Mouse (Mus musculus): ENCODE measurements around the gene Fam184b. TPM values are rescaled to one million over a fixed set of nuclear protein-coding genes. Genes with fewer than 3 reads are reported as not detected.

The Fam184b gene
- polyA plus RNA-seq, 1 experiment from 2014 or later, result not detected

DNA sequence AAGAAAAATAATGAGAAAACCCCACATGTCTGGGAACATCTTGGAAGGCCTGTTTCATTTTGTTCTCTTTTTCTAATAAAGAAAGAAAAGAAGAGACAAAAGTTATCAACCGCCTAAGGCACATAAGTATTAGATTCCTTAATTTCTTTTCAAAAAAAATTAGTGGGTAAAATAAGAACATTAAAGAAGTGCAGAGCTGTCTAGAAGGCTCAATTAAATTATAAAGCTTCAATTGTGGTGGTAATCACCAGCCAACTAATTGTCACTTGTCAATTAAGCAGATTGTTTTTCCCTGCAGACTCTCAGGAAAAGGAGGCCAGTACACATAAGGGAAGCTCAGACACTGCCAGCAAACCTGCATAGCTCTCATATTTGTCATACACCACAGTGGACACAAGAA, 73.6 kb downstream of the Fam184b start:
- Histone ChIP-seq H3K36me3 (ENCODE audit: inconsistent target) (no peaks in the 10 kb centered on the region), H3K79me2 (ENCODE audit: inconsistent target) (no peaks in the 10 kb centered on the region), H3K27ac (no peak overlapping the region), H3K4me3 (ENCODE audit: inconsistent target) (no peak overlapping the region)
- 100% methylated on average over 1 of the region's 1 CpGs for WGBS (ENCODE audit: missing documents)

DNA sequence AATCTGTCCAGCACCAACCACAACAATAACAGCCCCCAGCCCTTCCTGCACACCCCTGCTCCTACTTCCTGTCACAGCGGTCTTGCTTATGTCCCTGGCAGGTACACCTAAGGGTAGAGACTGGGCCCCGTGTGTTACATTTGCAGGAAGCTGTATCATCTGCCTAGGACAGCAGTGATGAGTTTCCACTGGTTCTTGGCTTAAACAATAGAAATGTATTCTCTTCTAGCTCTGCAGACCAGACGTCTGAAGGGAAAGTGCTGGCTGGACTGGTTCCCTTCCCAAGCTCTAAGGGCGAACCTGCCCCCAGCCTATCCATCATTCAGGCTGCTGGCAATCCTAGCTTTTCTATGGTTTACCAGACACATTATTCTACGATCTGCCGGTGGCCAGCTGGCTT, 75.4 kb downstream of the Fam184b start:
- no peak overlapping the region for H3K27ac ChIP-seq
- no peak overlapping the region for H3K4me3 ChIP-seq (ENCODE audit: inconsistent target)
- WGBS (ENCODE audit: missing documents), result 33% methylated on average over 6 of the region's 6 CpGs
- H3K79me2 ChIP-seq (ENCODE audit: inconsistent target), result no peaks in the 10 kb centered on the region
- no peaks in the 10 kb centered on the region for H3K36me3 ChIP-seq (ENCODE audit: inconsistent target)

DNA sequence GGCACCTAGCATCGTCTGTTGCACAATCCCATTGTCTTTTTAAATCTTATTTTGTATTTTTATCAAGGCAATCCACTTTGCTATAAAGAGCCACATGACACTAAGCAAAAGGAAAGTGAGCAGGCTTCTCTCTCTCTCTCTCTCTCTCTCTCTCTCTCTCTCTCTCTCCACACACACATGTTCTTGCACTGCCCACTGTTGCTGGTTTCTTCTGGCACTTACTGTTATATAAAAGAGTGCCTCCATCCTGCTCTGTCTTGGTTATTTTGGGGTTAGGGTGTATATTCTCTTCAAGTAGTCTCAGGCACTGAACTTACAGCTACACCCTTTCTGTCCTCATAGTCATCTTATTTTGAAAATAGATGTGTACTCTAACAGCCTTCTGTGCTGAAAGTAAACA, 89.8 kb downstream of the Fam184b start:
- Histone ChIP-seq H3K79me2 (ENCODE audit: inconsistent target) (no peaks in the 10 kb centered on the region), H3K36me3 (ENCODE audit: inconsistent target) (no peaks in the 10 kb centered on the region), H3K4me3 (ENCODE audit: inconsistent target) (no peak overlapping the region), H3K27ac (no peak overlapping the region)
- 100% methylated on average over 1 of the region's 1 CpGs for WGBS (ENCODE audit: missing documents)

DNA sequence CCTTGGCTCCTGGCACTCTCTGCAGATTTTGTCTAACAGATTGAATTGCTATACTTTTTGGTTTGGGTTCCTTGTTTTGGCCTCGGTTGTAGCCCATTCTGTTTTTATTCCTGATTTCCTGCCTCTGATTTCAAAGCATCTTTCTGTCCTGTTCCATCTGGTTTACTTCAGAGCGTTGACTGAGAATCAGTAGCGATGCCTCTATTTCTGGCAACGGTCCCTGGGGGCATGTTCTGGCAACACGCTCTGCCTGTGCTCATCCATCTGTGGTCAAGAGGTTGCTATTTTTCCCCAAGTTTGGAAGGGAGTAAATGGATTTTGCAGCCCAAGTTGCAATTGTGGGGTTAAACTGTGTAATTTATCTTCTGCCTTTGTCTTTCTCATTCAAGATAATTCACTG, 96.0 kb downstream of the Fam184b start:
- H3K79me2 ChIP-seq (ENCODE audit: inconsistent target), result no peaks in the 10 kb centered on the region
- H3K27ac ChIP-seq, result no peak overlapping the region
- no peaks in the 10 kb centered on the region for H3K36me3 ChIP-seq (ENCODE audit: inconsistent target)
- no peak overlapping the region for H3K4me3 ChIP-seq (ENCODE audit: inconsistent target)
- 86% methylated on average over 5 of the region's 5 CpGs for WGBS (ENCODE audit: missing documents)

DNA sequence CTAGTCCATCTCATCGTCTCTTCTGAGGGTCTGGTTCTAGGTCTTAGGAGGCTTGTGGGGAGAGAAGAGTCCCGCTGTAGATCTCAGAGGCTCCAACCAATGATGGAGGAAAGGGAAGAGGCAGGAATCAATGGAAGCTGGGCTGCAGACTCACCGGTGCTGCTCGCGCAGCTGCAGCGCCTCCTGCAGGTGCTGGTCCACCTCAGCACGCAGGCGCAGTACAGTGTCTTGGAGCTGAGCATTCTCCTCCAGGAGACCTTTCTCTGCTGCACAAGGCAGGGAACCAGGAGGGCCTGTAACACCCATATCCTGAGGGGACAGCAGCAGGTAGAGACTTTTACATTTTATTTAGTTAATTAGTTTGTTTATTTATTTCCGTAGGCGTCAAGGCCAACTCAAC, 99.9 kb downstream of the Fam184b start:
- no peaks in the 10 kb centered on the region for H3K79me2 ChIP-seq (ENCODE audit: inconsistent target)
- H3K4me3 ChIP-seq (ENCODE audit: inconsistent target), result no peak overlapping the region
- no peak overlapping the region for H3K27ac ChIP-seq
- H3K36me3 ChIP-seq (ENCODE audit: inconsistent target), result no peaks in the 10 kb centered on the region
- 68% methylated on average over 10 of the region's 10 CpGs for WGBS (ENCODE audit: missing documents)

DNA sequence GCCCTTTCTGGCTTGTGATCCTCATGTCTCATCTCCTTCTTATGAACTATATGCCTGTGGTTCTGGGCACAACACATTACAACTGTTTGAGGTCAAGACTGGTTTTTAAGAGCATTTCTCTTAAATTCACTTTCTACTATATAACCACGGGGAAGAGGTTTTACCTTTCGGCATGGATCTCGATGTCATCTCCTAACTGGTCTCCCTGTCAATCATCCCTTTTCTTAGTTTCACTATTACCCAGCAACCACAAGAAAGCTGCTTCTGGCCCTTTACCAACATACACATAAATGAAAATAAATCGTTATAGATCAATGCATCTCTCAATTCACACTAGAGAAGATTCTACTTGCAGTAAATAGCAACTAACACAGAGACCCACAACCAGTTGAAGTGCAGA, 104.2 kb downstream of the Fam184b start:
- no peaks in the 10 kb centered on the region for H3K36me3 ChIP-seq (ENCODE audit: inconsistent target)
- no peak overlapping the region for H3K27ac ChIP-seq
- WGBS (ENCODE audit: missing documents), result 36% methylated on average over 4 of the region's 4 CpGs

DNA sequence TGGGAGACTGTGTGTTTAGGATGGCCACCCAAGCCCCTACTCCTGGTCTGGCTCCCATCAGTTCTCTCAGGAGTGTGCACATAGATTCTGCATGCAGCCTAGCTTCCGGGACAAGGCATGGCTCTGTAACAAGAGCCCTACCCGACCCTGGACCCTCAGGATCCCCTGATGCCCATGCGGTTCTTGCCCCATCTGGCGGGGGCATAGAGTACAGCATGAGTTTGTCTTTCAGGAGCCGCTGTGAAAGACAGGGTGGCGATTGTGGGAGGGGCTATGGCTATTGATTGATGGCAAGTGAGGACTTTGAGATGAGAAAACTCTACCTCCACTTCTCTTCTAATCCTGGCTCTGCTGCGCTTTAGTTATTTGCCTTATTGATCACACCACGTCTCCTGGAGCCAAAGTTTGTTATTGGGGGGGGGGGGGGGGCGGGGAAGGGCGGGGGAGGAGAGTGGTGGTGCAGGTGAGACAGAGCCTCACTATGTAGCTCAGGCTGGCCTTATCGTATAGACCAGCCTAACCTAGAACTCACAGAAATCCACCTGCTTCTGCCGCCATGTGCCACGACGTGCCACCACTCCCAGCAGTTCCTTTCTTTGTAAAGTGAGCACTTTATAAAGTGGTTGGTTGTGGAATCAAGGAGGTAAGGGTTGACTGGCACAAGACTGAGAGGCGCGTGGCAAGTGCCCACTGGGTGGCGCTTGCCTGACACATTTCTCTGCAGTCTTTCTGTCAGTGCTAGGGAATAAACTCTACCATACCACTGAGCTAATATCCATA, 104.9 kb downstream of the Fam184b start:
- no peaks in the 10 kb centered on the region for H3K79me2 ChIP-seq (ENCODE audit: inconsistent target)
- WGBS (ENCODE audit: missing documents), result 8% methylated on average over 17 of the region's 17 CpGs
- H3K27ac ChIP-seq, result no peak overlapping the region
- no peak overlapping the region for H3K4me3 ChIP-seq (ENCODE audit: inconsistent target)
- H3K36me3 ChIP-seq (ENCODE audit: inconsistent target), result no peaks in the 10 kb centered on the region

More for the DNA sequence above, 104.2 kb downstream of the Fam184b start:
- Histone ChIP-seq H3K4me3 (ENCODE audit: inconsistent target) (no peak overlapping the region), H3K79me2 (ENCODE audit: inconsistent target) (no peaks in the 10 kb centered on the region)

DNA sequence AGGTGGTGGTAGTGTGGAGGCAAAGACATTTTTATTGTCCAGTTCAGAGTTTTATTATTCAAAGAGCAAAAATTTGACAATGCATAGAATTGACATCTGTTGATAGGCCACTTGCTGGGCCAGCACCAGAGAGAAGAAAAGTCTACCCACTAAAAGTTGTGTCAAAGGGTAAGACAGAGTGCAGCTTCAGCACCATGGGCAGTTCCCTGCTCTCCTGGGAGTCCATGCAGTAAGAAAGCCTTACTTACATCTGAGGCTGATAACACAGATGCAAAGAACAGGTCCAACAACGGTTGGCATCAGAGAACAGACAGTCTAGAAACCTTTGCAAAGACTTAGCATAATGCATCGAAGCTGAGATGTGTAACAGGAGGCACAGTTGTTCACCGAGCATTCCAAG, 109.7 kb downstream of the Fam184b start:
- no peak overlapping the region for H3K27ac ChIP-seq
- no peak overlapping the region for H3K4me3 ChIP-seq (ENCODE audit: inconsistent target)
- H3K79me2 ChIP-seq (ENCODE audit: inconsistent target), result no peaks in the 10 kb centered on the region
- WGBS (ENCODE audit: missing documents), result 94% methylated on average over 3 of the region's 3 CpGs
- H3K36me3 ChIP-seq (ENCODE audit: inconsistent target), result peaks cover 42% of the 10 kb centered on the region

DNA sequence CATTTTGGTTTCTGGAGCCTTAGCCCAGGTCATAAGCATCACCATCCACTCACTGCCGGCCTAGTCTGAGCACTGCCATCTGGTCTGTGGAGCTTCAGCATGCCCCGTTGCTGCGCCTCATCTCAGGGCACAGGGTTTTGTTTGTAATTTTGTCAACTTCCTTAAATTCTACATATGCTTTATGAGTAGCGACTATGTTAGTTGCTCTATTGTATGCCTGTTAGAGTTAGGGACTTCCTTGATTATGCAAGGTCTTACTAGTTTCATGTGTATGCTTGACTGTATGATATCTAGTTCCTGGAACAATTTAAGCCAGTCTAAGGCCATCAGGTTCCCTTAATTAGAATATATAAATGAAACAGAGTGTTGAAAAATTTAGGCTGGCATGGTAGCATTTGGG, 113.1 kb downstream of the Fam184b start:
- H3K4me3 ChIP-seq (ENCODE audit: inconsistent target), result no peak overlapping the region
- 60% methylated on average over 4 of the region's 4 CpGs for WGBS (ENCODE audit: missing documents)
- H3K79me2 ChIP-seq (ENCODE audit: inconsistent target), result peaks cover 29% of the 10 kb centered on the region
- H3K36me3 ChIP-seq (ENCODE audit: inconsistent target), result peaks cover 42% of the 10 kb centered on the region
- no peak overlapping the region for H3K27ac ChIP-seq

DNA sequence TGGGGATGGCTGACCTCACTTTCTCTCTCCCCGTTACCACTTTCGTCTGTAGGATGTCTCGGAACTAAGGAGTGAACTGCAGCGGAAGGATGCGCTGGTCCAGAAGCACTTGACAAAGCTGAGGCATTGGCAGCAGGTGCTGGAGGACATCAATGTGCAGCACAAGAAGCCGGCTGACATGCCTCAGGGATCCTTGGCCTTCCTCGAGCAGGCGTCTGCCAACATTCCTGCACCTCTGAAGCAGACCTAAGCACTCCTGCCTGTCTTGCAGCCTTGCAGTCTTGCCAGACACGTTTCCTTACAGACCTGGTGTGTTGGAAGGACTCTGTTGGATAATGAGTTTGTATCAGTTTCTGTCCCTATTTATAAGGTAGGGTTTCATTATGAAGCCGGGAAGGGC, 114.3 kb downstream of the Fam184b start:
- Histone ChIP-seq H3K79me2 (ENCODE audit: inconsistent target) (peaks cover 41% of the 10 kb centered on the region), H3K36me3 (ENCODE audit: inconsistent target) (peaks cover 42% of the 10 kb centered on the region)

DNA sequence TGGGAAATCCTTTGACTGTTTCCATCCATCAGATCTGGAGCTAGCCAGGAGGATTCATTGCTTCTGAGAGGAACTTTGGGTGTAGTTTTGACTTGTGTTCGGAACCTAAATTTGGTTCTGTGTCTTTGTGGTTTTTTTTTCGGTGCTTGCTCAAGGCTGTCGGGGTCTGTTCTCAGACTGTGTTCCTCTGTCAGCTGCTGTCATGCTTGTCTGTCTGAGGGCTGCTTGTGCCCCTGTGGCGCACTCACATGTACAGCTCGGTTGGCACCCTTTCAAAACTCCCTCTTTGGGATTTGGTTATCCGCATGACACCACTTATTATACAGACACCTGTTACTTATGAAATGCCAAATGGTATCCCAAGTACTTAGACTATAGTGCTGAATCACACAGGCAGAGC, 117.8 kb downstream of the Fam184b start:
- no peak overlapping the region; the same call in 1 of the 2 replicates for H3K4me3 ChIP-seq (ENCODE audit: inconsistent target)
- peaks cover 41% of the 10 kb centered on the region for H3K79me2 ChIP-seq (ENCODE audit: inconsistent target)
- H3K36me3 ChIP-seq (ENCODE audit: inconsistent target), result peaks cover 15% of the 10 kb centered on the region; the same call in 1 of the 2 replicates
- H3K27ac ChIP-seq, result no peak overlapping the region
- WGBS (ENCODE audit: missing documents), result 74% methylated on average over 6 of the region's 6 CpGs

More for the DNA sequence above, 114.3 kb downstream of the Fam184b start:
- no peak overlapping the region for H3K4me3 ChIP-seq (ENCODE audit: inconsistent target)
- WGBS (ENCODE audit: missing documents), result 91% methylated on average over 6 of the region's 10 CpGs
- no peak overlapping the region for H3K27ac ChIP-seq

DNA sequence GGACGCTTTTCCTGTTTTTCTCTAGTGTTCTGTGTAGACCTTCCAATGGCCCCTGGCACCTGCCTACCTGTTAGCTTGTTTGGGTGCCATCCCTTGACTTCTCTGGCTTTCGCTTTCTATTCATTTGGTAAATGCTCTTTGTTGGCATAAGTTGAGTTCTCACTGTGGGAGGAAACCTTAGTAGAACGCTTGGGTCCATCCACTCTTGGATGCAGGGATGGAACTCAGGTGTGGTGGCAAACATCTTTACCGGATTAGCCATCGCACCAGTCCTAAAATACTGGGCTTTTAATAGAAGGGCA, 118.7 kb downstream of the Fam184b start:
- Histone ChIP-seq H3K4me3 (ENCODE audit: inconsistent target) (peak overlapping the region; percentile 99), H3K36me3 (ENCODE audit: inconsistent target) (peaks cover 9% of the 10 kb centered on the region; the same call in 1 of the 2 replicates), H3K79me2 (ENCODE audit: inconsistent target) (peaks cover 41% of the 10 kb centered on the region), H3K27ac (peak overlapping the region; percentile 62)
- 0% methylated on average over 5 of the region's 5 CpGs for WGBS (ENCODE audit: missing documents)

DNA sequence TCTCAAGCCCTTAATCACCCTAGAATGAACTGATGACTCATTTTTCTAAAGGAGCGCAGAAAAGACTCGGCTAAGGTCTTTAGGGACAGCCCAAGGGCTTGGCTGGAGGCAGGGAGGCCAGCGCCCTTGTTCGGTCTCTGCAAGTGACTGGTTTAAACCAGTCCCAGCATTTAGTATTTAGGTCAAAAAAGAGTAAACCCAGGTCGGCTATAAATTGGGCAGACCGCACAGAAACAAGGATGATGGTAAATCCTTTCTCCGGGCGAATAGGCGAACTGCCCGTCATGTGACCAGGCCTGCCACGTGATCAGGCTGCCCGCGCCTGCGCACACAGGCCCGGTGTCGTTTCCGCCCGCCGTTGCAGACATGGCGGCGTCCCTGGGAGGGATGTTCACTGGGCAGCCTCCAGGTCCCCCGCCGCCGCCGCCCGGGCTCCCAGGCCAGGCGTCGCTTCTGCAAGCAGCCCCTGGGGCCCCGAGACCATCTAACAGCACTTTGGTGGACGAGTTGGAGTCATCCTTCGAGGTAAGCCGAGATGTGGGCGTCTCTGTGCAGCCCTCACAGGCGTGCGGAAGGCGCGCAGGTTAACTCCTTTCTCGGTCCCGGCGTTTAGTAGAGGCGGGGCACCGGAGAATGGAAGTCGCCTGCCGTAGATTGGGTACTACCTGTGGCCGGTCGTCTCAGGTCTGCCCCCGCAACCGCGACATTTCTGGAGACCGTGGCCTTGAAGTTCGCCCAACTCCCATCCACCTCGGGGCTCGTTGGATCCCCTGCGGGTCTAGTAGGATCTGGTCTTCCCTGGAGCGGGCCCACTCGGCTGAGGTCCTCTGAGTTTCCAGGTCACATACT, 119.2 kb downstream of the Fam184b start, which contains the start of gene Med28:
TSS of gene Med28 (plus strand) at position 270 of the 849 bp plus-strand sequence.
- Histone ChIP-seq H3K27ac (peak within 1 kb of the TSS; percentile 62), H3K4me3 (ENCODE audit: inconsistent target) (peak within 1 kb of the TSS; percentile 99), H3K36me3 (ENCODE audit: inconsistent target) (peaks cover 5% of the 10 kb centered on the region; the same call in 1 of the 2 replicates), H3K79me2 (ENCODE audit: inconsistent target) (peaks cover 41% of the 10 kb centered on the region)
- 2% methylated on average over 56 of the region's 56 CpGs for WGBS (ENCODE audit: missing documents)

DNA sequence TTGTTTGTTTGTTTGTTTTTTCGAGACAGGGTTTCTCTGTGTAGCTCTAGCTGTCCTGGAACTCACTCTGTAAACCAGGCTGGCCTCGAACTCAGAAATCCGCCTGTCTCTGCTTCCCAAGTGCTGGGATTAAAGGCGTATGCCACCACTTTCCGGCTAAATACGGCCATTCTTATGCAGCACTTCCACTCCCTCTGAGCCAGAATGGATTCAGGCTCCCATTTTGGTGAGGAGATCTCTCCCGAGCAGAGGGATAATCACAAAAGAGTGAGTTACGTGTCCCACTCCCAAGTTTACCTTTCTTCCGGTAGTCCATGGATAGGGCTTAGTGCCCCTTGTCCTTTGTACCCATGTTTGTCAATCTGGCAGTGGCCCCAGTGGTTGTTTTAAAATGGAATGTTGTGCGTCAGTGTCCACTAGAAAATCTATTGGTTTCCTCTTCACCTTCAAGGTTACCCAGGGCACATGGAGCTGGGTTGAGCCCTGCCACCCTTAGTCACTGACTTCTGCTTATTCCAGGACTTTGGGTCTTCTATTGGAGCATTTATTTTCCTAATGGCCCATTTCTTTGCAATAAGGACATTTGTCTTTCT, 124.2 kb downstream of the Fam184b start:
- peaks cover under 1% of the 10 kb centered on the region for H3K79me2 ChIP-seq (ENCODE audit: inconsistent target)
- H3K36me3 ChIP-seq (ENCODE audit: inconsistent target), result peaks cover 21% of the 10 kb centered on the region
- H3K27ac ChIP-seq, result no peak overlapping the region
- WGBS (ENCODE audit: missing documents), result 95% methylated on average over 10 of the region's 10 CpGs
- no peak overlapping the region for H3K4me3 ChIP-seq (ENCODE audit: inconsistent target)

DNA sequence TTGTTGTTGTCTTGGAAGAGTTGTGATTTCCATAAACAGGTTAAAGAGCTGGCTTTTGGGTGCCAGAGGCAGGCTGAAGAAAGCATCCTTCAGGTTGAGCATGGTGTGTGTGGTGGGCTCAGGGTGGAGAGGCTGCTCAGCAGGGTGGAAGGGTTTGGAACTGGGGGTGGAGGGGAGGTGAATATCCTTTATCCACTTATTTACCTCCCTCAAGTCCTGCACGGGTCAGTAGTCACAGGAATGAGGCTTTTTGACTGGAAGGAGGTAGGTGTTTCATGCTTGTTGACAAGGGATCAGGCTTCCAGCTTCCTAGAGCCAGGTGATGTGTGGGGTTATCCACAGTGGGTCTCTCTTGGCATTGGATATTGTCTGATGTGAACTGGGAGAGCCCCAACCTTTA, 124.8 kb downstream of the Fam184b start:
- 100% methylated on average over 1 of the region's 1 CpGs for WGBS (ENCODE audit: missing documents)
- Histone ChIP-seq H3K4me3 (ENCODE audit: inconsistent target) (no peak overlapping the region), H3K27ac (no peak overlapping the region), H3K36me3 (ENCODE audit: inconsistent target) (peaks cover 28% of the 10 kb centered on the region), H3K79me2 (ENCODE audit: inconsistent target) (no peaks in the 10 kb centered on the region)
